Mouse (Mus musculus) activated CD4-positive, CD25-positive, alpha-beta regulatory T cell, adult 9 weeks (primary cell): ENCODE results near the gene Capn12. TPM values are rescaled to one million over a fixed set of nuclear protein-coding genes. Genes with fewer than 3 reads are reported as not detected.

Experiments
- polyA plus RNA-seq: library from polyadenylated mRNA; unstranded; fragments of 100-300 nt; shearing (Covaris generic); gene quantifications from one replicate; pipeline ENCODE4 v1.2.1, GENCODE M21; 2017

Gene Capn12
- 0.12 TPM for polyA plus RNA-seq

GRCm38 (mm10) chr7:28881199-28881598 lies at the start of gene Capn12:
Capn12 (plus strand) TSS chr7:28881422.

GRCm38 (mm10) chr7:28833723-28834347 lies 47.4 kb upstream of the Capn12 start, which contains the start of gene Lgals4:
Lgals4 (plus strand) TSS chr7:28833854.

GRCm38 (mm10) chr7:28863540-28863939 lies 17.7 kb upstream of the Capn12 start, which contains the start of gene Lgals7:
Lgals7 (plus strand) TSS chr7:28863853.

Other genes with a start within 250 kb of the Capn12 start
- gene Fbxo27, start 188.6 kb upstream of the Capn12 start, polyA plus RNA-seq: 5.1 TPM
- gene Fbxo17, start 164.6 kb upstream of the Capn12 start, polyA plus RNA-seq: 5.4 TPM
- gene Mrps12, start 139.6 kb upstream of the Capn12 start, polyA plus RNA-seq: 110 TPM
- 17.8 TPM for gene Sars2, start 139.4 kb upstream of the Capn12 start, polyA plus RNA-seq
- gene Ccer2, start 125.2 kb upstream of the Capn12 start, polyA plus RNA-seq: not detected
- gene Sirt2, start 114.7 kb upstream of the Capn12 start, polyA plus RNA-seq: 107 TPM
- 122 TPM for gene Nfkbib, start 113.9 kb upstream of the Capn12 start, polyA plus RNA-seq
- 324 TPM for gene Rinl, start 92.5 kb upstream of the Capn12 start, polyA plus RNA-seq
- 110 TPM for gene Hnrnpl, start 72.9 kb upstream of the Capn12 start, polyA plus RNA-seq
- gene Ech1, start 56.2 kb upstream of the Capn12 start, polyA plus RNA-seq: 208 TPM
- 25.3 TPM for gene Lgals4, start 47.6 kb upstream of the Capn12 start, polyA plus RNA-seq
- gene Lgals7, start 17.6 kb upstream of the Capn12 start, polyA plus RNA-seq: 1.2 TPM
- gene Actn4, start 80.9 kb downstream of the Capn12 start, polyA plus RNA-seq: 292 TPM
- gene Eif3k, start 100.4 kb downstream of the Capn12 start, polyA plus RNA-seq: 397 TPM
- gene Map4k1, start 100.6 kb downstream of the Capn12 start, polyA plus RNA-seq: 142 TPM
- gene Ryr1, start 243.8 kb downstream of the Capn12 start, polyA plus RNA-seq: 0.10 TPM